Mouse (Mus musculus) brain, embryonic 14.5 days (tissue): Measurements from ENCODE around the gene Camk2d.

Source experiments
- CTCF ChIP-seq: fragments of 200-500 bp; IDR thresholded peaks from 2 replicates; pipeline ENCODE4 v1.5.1; 2012; ENCODE audit warnings: inconsistent platforms, mild to moderate bottlenecking, moderate library complexity, borderline replicate concordance; ENCODE audit not compliant: insufficient read depth, insufficient read length; ENCODE audit errors: extremely low read depth
- POLR2A ChIP-seq: fragments of 200-500 bp; IDR thresholded peaks from 2 replicates; pipeline ENCODE4 v1.6.1; 2012; ENCODE audit warnings: mild to moderate bottlenecking, inconsistent platforms, borderline replicate concordance; ENCODE audit not compliant: poor library complexity, insufficient read depth, insufficient read length, severe bottlenecking; ENCODE audit errors: extremely low read depth

DNA sequence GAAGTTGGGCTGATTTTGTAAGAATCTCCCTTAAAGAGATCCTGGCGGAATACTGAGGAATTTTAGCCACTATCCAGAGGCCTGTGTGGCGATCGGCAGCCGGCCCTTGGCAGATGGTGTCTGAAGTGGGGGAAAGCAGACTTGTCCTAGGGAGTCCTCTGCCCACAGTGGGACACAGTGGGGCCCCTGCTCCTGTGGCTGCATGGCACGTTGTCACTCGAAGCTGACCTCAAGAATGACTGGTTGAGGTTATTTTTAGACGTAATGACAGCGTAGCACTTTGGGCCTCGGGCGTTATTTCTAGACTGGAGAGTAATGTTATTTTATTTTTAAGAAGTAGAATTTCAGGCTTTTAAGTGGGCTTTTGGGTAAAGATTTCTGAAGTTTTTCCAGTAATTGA, 62.7 kb downstream of the Camk2d start:
- no peak for TF ChIP-seq CTCF
- no peak for TF ChIP-seq POLR2A
